Mouse (Mus musculus) lung, embryonic 15.5 days (tissue): ENCODE measurements at regions not wholly inside any gene's neighbourhood (a gene's known extent, or its start where the extent isn't known, plus 50 kb on each side); places are given as distances from the start of the nearest gene placed in this dataset.

Source experiments
- ATAC-seq: fragments of 200-750 bp; cut with Nextera tagmentation; 2 replicates; pipeline ENCODE4 v1.8.0; 2017; ENCODE audit warnings: moderate number of reproducible peaks, borderline replicate concordance; ENCODE audit not compliant: low FRiP score, low TSS enrichment; ENCODE audit errors: extremely low read depth
- H3K27ac ChIP-seq: fragments of 300-500 bp; sonication (generic); 2 replicates; pipeline ENCODE4 v1.5.1; 2015; ENCODE audit warnings: moderate library complexity, mild to moderate bottlenecking, inconsistent platforms
- H3K27me3 ChIP-seq: fragments of 300-500 bp; sonication (generic); 2 replicates; pipeline ENCODE4 v1.6.1; 2015; ENCODE audit warnings: inconsistent platforms
- H3K36me3 ChIP-seq: fragments of 300-500 bp; sonication (generic); 2 replicates; pipeline ENCODE4 v1.6.1; 2015; ENCODE audit warnings: inconsistent platforms
- H3K4me1 ChIP-seq: fragments of 300-500 bp; sonication (generic); 2 replicates; pipeline ENCODE4 v1.6.1; 2015; ENCODE audit warnings: inconsistent platforms
- H3K4me2 ChIP-seq: fragments of 300-500 bp; sonication (generic); 2 replicates; pipeline ENCODE4 v1.6.1; 2015; ENCODE audit warnings: inconsistent platforms, mild to moderate bottlenecking, moderate library complexity
- H3K4me3 ChIP-seq: fragments of 300-500 bp; sonication (generic); 2 replicates; pipeline ENCODE4 v1.5.1; 2015; ENCODE audit warnings: mild to moderate bottlenecking, inconsistent platforms
- H3K9ac ChIP-seq: fragments of 300-500 bp; sonication (generic); 2 replicates; pipeline ENCODE4 v1.6.1; 2015; ENCODE audit warnings: inconsistent platforms
- H3K9me3 ChIP-seq: fragments of 300-500 bp; sonication (generic); 2 replicates; pipeline ENCODE4 v1.6.1; 2016; ENCODE audit warnings: inconsistent platforms
- WGBS: fragments of 180-500 bp; shearing (Covaris S2); methylation state at CpG from one replicate; pipeline ENCODE4 v1.1.7; 2015; 5-methylcytosine and 5-hydroxymethylcytosine counted together

DNA sequence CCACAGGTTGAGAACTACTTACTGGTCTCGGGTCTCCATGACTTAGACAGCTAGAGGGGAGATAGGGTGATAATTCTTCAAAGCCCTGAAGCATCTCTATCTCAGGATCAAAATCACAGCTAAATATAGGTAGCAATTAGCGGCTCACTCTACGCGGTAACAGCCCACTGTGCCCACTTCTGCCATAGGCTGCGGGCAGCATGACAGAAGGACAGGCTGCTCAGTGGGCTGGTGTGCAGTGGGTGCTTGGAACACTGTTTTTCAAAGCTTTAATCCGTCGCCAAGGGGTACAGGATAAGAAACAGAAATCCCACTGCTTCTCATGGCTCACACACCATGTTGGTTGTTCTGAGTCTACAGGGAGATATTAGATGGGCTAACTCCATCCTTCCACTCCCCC is 59.2 kb upstream of the Twist2 start:
- Histone ChIP-seq H3K9me3 (no peaks in the 10 kb centered on the region), H3K4me2 (no peak overlapping the region), H3K36me3 (no peaks in the 10 kb centered on the region), H3K27me3 (no peaks in the 10 kb centered on the region), H3K9ac (no peak overlapping the region), H3K4me1 (0 out of 2 replicates have a peak, but pooled peaks cover 4% of the 10 kb centered on the region), H3K4me3 (no peak overlapping the region), H3K27ac (no peak overlapping the region)
- 87% methylated on average over 7 of the region's 7 CpGs for WGBS
- ATAC-seq = no peak

DNA sequence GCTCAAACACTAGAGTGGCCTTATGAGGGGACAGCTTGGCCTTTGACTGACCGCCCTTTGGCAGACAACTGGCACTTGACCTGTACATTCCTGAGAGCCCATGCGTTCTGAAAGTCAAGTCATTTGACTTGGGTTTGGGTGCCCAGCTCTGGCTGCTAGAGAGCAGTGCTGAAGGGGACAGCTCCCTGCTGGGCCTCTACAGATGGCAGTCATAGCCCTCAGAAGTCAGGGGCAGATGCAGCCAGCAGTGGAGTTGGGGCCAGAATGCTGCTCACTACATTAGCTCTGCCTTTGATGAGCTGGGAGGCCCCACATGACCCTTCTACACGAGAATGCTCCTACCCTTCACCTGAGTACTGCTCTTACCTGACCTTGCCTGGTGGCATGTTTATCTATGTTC is 58.3 kb upstream of the Twist2 start:
- no peak for ATAC-seq

DNA sequence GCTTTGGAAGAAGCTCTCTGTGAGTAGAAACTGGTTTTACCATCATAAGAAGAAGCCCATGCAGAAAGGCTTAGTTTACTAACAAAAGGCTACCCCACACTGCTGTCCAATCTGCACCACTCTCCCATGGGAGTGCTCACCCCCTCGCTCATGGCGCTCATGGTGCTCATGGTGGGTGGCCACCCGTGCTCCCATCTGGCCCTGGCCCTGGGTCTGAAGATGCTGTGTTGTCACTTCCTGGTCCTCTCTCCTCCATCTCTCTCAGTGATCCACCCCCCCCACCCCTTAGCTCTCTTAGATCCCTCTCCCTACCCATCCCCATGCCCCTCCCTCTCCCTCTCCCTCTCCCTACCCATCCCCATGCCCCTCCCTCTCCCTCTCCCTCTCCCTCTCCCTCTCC is 57.2 kb upstream of the Twist2 start:
- WGBS = 87% methylated on average over 3 of the region's 3 CpGs

More for the DNA sequence above, 58.3 kb upstream of the Twist2 start:
- Histone ChIP-seq H3K4me1 (0 out of 2 replicates have a peak, but pooled peaks cover 4% of the 10 kb centered on the region), H3K36me3 (no peaks in the 10 kb centered on the region), H3K4me2 (no peak overlapping the region), H3K27ac (no peak overlapping the region), H3K9ac (no peak overlapping the region), H3K4me3 (no peak overlapping the region), H3K9me3 (no peaks in the 10 kb centered on the region), H3K27me3 (no peaks in the 10 kb centered on the region)
- WGBS = 30% methylated on average over 3 of the region's 3 CpGs

DNA sequence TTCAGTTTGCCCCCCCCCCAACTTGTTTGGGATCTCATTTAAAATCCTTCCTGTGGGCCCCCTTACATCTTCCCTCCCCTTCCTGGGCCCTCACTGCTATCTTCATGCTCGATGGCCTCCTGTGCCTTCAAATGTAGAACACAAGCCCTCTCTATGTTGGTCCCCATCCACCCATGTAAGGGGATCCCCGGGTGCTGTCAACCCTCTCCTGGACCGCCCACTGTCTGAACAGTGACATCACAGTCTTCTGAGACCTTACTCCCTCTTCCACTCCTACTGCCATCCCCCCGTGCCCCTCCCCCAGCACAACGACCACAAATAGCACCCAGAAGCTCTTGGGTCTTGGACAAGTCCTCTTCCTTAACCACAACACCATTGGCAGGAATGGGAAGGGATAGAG is 56.6 kb upstream of the Twist2 start:
- Histone ChIP-seq H3K4me2 (no peak overlapping the region), H3K4me3 (no peak overlapping the region), H3K27me3 (no peaks in the 10 kb centered on the region), H3K9me3 (no peaks in the 10 kb centered on the region), H3K27ac (no peak overlapping the region), H3K4me1 (0 out of 2 replicates have a peak, but pooled peaks cover 2% of the 10 kb centered on the region), H3K9ac (no peak overlapping the region), H3K36me3 (no peaks in the 10 kb centered on the region)
- no peak for ATAC-seq
- WGBS = 84% methylated on average over 5 of the region's 5 CpGs

More for the DNA sequence above, 57.2 kb upstream of the Twist2 start:
- no peaks in the 10 kb centered on the region for H3K27me3 ChIP-seq
- H3K9ac ChIP-seq = no peak overlapping the region
- no peaks in the 10 kb centered on the region for H3K36me3 ChIP-seq
- H3K4me2 ChIP-seq = no peak overlapping the region
- no peaks in the 10 kb centered on the region for H3K9me3 ChIP-seq
- no peak overlapping the region for H3K27ac ChIP-seq
- no peak overlapping the region for H3K4me3 ChIP-seq
- ATAC-seq = no peak
- H3K4me1 ChIP-seq = 0 out of 2 replicates have a peak, but pooled peaks cover 4% of the 10 kb centered on the region

DNA sequence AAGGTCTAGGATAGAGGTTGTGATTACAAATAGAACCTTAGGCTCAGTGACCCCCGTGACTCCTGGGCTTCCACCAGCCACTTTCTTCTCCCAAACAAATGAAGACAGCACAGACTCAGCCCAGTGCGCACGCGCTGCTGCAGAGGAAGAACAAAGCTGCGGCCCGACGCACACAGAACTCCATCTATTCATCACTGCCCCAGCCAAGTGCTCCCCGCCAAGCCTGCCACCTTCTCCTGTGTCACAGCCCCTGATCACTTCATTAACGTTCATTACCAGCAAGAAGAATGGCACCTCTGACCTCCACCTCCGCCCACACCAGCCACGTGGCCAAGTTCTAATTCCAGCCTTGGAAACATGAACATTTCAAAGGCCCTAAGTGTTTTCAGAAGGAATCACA is 53.7 kb upstream of the Twist2 start:
- Histone ChIP-seq H3K4me3 (no peak overlapping the region), H3K4me1 (no peaks in the 10 kb centered on the region), H3K27me3 (no peaks in the 10 kb centered on the region), H3K4me2 (no peak overlapping the region), H3K27ac (no peak overlapping the region), H3K9me3 (no peaks in the 10 kb centered on the region), H3K9ac (no peak overlapping the region), H3K36me3 (no peaks in the 10 kb centered on the region)
- 18% methylated on average over 11 of the region's 11 CpGs for WGBS
- ATAC-seq = no peak; the same call in 1 of the 2 replicates
